Mouse (Mus musculus) R1 (cell line): ENCODE data around the gene Arhgef6.

Source experiments
- DNase-seq: peaks from one replicate; pipeline ENCODE4 v3.0.0-alpha.2; 2018; ENCODE audit warnings: low read depth, low spot score

Arhgef6 gene

DNA sequence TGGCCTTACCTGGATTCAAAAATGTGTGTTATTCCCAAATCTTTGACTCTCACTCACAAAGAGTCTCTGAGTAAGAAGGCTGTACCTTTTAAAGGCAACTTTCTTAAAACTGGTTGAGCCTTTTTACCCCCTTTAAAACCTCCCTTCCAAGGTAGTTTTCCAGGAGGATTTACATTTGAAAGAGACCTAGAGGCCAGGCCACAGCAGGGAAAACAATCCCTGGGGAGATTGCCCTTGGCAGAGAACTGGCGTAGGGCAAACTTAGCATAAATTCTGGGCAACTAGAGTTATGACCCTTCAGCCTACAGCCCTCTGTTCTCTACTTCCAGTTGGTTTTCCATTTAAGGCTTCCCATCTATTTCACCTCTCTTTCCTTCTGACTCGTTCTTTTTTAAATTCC lies 140.5 kb downstream of the Arhgef6 start:
- DNase-seq, result peak; percentile 79

DNA sequence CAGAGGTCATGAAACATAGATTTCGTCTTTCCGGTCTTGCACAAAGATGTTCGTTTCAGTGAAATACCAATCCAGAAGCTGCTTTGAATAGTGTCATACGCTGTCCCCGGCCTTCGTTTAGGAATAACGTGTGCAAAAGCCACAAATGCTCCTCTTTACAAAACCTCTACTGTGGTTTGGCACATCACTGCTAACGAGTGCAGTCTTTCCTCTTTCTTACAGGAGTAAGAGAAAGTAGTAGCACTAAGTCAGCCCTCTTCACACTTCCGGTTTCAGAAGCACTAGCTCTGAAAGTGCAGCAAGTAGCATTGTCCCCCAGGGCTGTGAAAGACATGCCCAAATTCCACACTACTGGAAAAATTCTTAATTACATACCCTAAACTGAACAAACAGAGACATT lies 142.2 kb downstream of the Arhgef6 start:
- DNase-seq, result no peak

DNA sequence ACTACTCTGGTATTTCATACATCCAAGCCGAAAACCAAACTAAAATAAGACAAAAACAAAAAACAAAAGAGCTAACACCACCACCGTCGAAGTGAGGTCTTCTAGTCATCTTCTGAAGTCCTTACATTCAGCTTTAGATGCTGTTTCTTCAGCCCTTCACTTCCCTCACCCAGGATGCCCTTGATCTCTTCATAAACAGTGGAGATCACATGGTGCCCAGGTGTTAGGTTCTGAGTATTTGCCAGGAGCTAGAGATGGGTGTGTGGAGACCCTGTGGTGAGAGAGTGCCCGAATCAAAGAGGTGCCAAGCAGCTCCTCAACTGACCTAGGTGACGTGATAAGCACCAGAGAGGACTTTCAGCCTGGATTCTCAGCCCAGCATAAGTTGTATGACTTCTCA lies 149.2 kb downstream of the Arhgef6 start:
- DNase-seq, result no peak

GRCm38 (mm10) chrX:57187301-57187700 lies 151.2 kb downstream of the Arhgef6 start:
- DNase-seq, result no peak

DNA sequence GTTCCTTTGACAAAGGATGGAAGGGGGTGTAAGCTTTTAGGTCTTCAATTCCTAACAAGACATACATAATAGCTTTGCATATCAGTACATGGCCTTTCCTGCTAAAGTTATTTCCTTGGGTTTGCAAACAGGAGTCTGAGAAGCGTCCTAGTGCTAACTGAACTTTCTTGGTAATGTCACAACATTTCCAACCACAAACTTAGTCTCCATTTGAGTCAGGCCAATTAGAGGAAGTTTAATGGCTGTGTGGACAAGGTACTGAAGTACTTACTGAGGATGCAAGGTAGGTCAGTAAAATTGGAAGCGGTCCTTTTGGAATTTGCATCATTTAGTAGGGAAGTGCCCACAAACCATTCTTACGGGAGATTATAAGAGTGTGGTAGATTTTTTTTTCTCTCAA lies 155.2 kb downstream of the Arhgef6 start:
- DNase-seq, result no peak

- DNase-seq, result no peak
Measured at GRCm38 (mm10) chrX:57182470-57182869, 156.1 kb downstream of the Arhgef6 start.
